Mouse (Mus musculus): Measurements from ENCODE around the gene Ppp1r27. TPM values are rescaled to one million over a fixed set of nuclear protein-coding genes. Genes with fewer than 3 reads are reported as not detected.
A peak's percentile ranks its signal among the peaks of the same experiment; 100 is the strongest.

The Ppp1r27 gene
- polyA plus RNA-seq, 1 experiment = 1.0 TPM

GRCm38 (mm10) chr11:120548214-120548613 is 2.7 kb downstream of the Ppp1r27 start:
- Histone ChIP-seq H3K36me3 (ENCODE audit: control insufficient read depth, insufficient read depth) (peaks cover 5% of the 10 kb centered on the region), H3K4me3 (peak overlapping the region; percentile 75), H3ac (ENCODE audit: control insufficient read depth, insufficient read length) (peak overlapping the region; percentile 63), H3K27me3 (ENCODE audit: control insufficient read depth, insufficient read depth, insufficient read length) (no peaks in the 10 kb centered on the region), H3K79me2 (ENCODE audit: control insufficient read depth, insufficient read depth) (peaks cover 33% of the 10 kb centered on the region), H3K4me2 (ENCODE audit: low read depth) (peak overlapping the region; percentile 77)
- TF ChIP-seq TCF12 (IDR thresholded peaks at IDR 0.05; ENCODE audit: insufficient read depth, poor library complexity, severe bottlenecking) (no peak), E2F4 (IDR thresholded peaks at IDR 0.05; ENCODE audit: insufficient read depth) (no peak), POLR2AphosphoS2 (IDR thresholded peaks at IDR 0.05; ENCODE audit: insufficient read length, low read depth) (peak; percentile 22)

- peak overlapping the region; percentile 77 for H3K4me2 ChIP-seq (ENCODE audit: low read depth)
- H3K4me3 ChIP-seq = no peak overlapping the region
- H3ac ChIP-seq (ENCODE audit: control insufficient read depth, insufficient read length) = no peak overlapping the region
- peaks cover 9% of the 10 kb centered on the region for H3K36me3 ChIP-seq (ENCODE audit: control insufficient read depth, insufficient read depth)
- H3K27me3 ChIP-seq (ENCODE audit: control insufficient read depth, insufficient read depth, insufficient read length) = no peaks in the 10 kb centered on the region
- TF ChIP-seq CEBPB (IDR thresholded peaks at IDR 0.05; ENCODE audit: insufficient read depth, poor library complexity, severe bottlenecking) (no peak), POLR2AphosphoS2 (IDR thresholded peaks at IDR 0.05; ENCODE audit: insufficient read length, low read depth) (no peak), TCF12 (IDR thresholded peaks at IDR 0.05; ENCODE audit: insufficient read depth, poor library complexity, severe bottlenecking) (no peak), TCF3 (IDR thresholded peaks at IDR 0.05; ENCODE audit: insufficient read length, low read depth) (no peak), POLR2A (IDR thresholded peaks at IDR 0.05; ENCODE audit: insufficient read length, low read depth) (no peak), MAX (IDR thresholded peaks at IDR 0.05; ENCODE audit: low read depth) (no peak), E2F4 (IDR thresholded peaks at IDR 0.05; ENCODE audit: insufficient read depth) (no peak), MYOG (IDR thresholded peaks at IDR 0.05; ENCODE audit: control insufficient read depth in 1 of 3, insufficient read depth in 1 of 3, insufficient read length in 2 of 3, low read depth in 2 of 3) (no peak), REST (IDR thresholded peaks at IDR 0.05; ENCODE audit: insufficient read depth, insufficient read length) (no peak), SRF (IDR thresholded peaks at IDR 0.05; ENCODE audit: control insufficient read depth, insufficient read length, low read depth) (no peak), MYOD1 (IDR thresholded peaks at IDR 0.05; ENCODE audit: control insufficient read depth in 1 of 3, insufficient read length in 2 of 3, low read depth in 2 of 3) (no peak), USF1 (IDR thresholded peaks at IDR 0.05; ENCODE audit: low read depth) (no peak)
- H3K79me2 ChIP-seq (ENCODE audit: control insufficient read depth, insufficient read depth) = peaks cover 33% of the 10 kb centered on the region
Measured at GRCm38 (mm10) chr11:120547469-120547868, 3.5 kb downstream of the Ppp1r27 start.

GRCm38 (mm10) chr11:120545964-120546363 is 5.0 kb downstream of the Ppp1r27 start:
- H3ac ChIP-seq (ENCODE audit: control insufficient read depth, insufficient read length) = no peak overlapping the region
- H3K27me3 ChIP-seq (ENCODE audit: control insufficient read depth, insufficient read depth, insufficient read length) = no peaks in the 10 kb centered on the region
- no peak for TF ChIP-seq TCF3 (IDR thresholded peaks at IDR 0.05; ENCODE audit: insufficient read length, low read depth)
- no peak for TF ChIP-seq TCF12 (IDR thresholded peaks at IDR 0.05; ENCODE audit: insufficient read depth, poor library complexity, severe bottlenecking)
- no peak for TF ChIP-seq USF1 (IDR thresholded peaks at IDR 0.05; ENCODE audit: low read depth)
- TF ChIP-seq POLR2A (IDR thresholded peaks at IDR 0.05; ENCODE audit: insufficient read length, low read depth) = no peak
- TF ChIP-seq MYOD1 (IDR thresholded peaks at IDR 0.05; ENCODE audit: control insufficient read depth in 1 of 3, insufficient read length in 2 of 3, low read depth in 2 of 3) = no peak
- no peak for TF ChIP-seq MAX (IDR thresholded peaks at IDR 0.05; ENCODE audit: low read depth)
- TF ChIP-seq E2F4 (IDR thresholded peaks at IDR 0.05; ENCODE audit: insufficient read depth) = no peak
- no peak for TF ChIP-seq POLR2AphosphoS2 (IDR thresholded peaks at IDR 0.05; ENCODE audit: insufficient read length, low read depth)
- TF ChIP-seq SRF (IDR thresholded peaks at IDR 0.05; ENCODE audit: control insufficient read depth, insufficient read length, low read depth) = no peak
- no peak for TF ChIP-seq MYOG (IDR thresholded peaks at IDR 0.05; ENCODE audit: control insufficient read depth in 1 of 3, insufficient read depth in 1 of 3, insufficient read length in 2 of 3, low read depth in 2 of 3)
- no peak for TF ChIP-seq CEBPB (IDR thresholded peaks at IDR 0.05; ENCODE audit: insufficient read depth, poor library complexity, severe bottlenecking)
- TF ChIP-seq REST (IDR thresholded peaks at IDR 0.05; ENCODE audit: insufficient read depth, insufficient read length) = no peak
- H3K79me2 ChIP-seq (ENCODE audit: control insufficient read depth, insufficient read depth) = peaks cover 33% of the 10 kb centered on the region
- peaks cover 9% of the 10 kb centered on the region for H3K36me3 ChIP-seq (ENCODE audit: control insufficient read depth, insufficient read depth)
- H3K4me2 ChIP-seq (ENCODE audit: low read depth) = no peak overlapping the region
- no peak overlapping the region for H3K4me3 ChIP-seq

- peaks cover 16% of the 10 kb centered on the region for H3K79me2 ChIP-seq (ENCODE audit: control insufficient read depth, insufficient read depth)
- H3K36me3 ChIP-seq (ENCODE audit: control insufficient read depth, insufficient read depth) = peaks cover 9% of the 10 kb centered on the region
- no peak overlapping the region for H3K4me3 ChIP-seq
- H3K27me3 ChIP-seq (ENCODE audit: control insufficient read depth, insufficient read depth, insufficient read length) = peaks cover 3% of the 10 kb centered on the region
- no peak overlapping the region for H3K4me2 ChIP-seq (ENCODE audit: low read depth)
- H3ac ChIP-seq (ENCODE audit: control insufficient read depth, insufficient read length) = no peak overlapping the region
- TF ChIP-seq POLR2AphosphoS2 (IDR thresholded peaks at IDR 0.05; ENCODE audit: insufficient read length, low read depth) (no peak), E2F4 (IDR thresholded peaks at IDR 0.05; ENCODE audit: insufficient read depth) (no peak), POLR2A (IDR thresholded peaks at IDR 0.05; ENCODE audit: insufficient read length, low read depth) (no peak), TCF12 (IDR thresholded peaks at IDR 0.05; ENCODE audit: insufficient read depth, poor library complexity, severe bottlenecking) (no peak), MYOD1 (IDR thresholded peaks at IDR 0.05; ENCODE audit: control insufficient read depth in 1 of 3, insufficient read length in 2 of 3, low read depth in 2 of 3) (no peak), SRF (IDR thresholded peaks at IDR 0.05; ENCODE audit: control insufficient read depth, insufficient read length, low read depth) (no peak), USF1 (IDR thresholded peaks at IDR 0.05; ENCODE audit: low read depth) (no peak), MAX (IDR thresholded peaks at IDR 0.05; ENCODE audit: low read depth) (no peak), CEBPB (IDR thresholded peaks at IDR 0.05; ENCODE audit: insufficient read depth, poor library complexity, severe bottlenecking) (no peak), MYOG (IDR thresholded peaks at IDR 0.05; ENCODE audit: control insufficient read depth in 1 of 3, insufficient read depth in 1 of 3, insufficient read length in 2 of 3, low read depth in 2 of 3) (no peak), TCF3 (IDR thresholded peaks at IDR 0.05; ENCODE audit: insufficient read length, low read depth) (no peak), REST (IDR thresholded peaks at IDR 0.05; ENCODE audit: insufficient read depth, insufficient read length) (no peak)
Measured at GRCm38 (mm10) chr11:120542376-120542775, 8.6 kb downstream of the Ppp1r27 start.

GRCm38 (mm10) chr11:120541907-120542306 is 9.0 kb downstream of the Ppp1r27 start:
- TF ChIP-seq POLR2AphosphoS2 (IDR thresholded peaks at IDR 0.05; ENCODE audit: insufficient read length, low read depth) (peak; percentile 78), USF1 (IDR thresholded peaks at IDR 0.05; ENCODE audit: low read depth) (no peak), MAX (IDR thresholded peaks at IDR 0.05; ENCODE audit: low read depth) (no peak), MYOG (IDR thresholded peaks at IDR 0.05; ENCODE audit: control insufficient read depth in 1 of 3, insufficient read depth in 1 of 3, insufficient read length in 2 of 3, low read depth in 2 of 3) (no peak), MYOD1 (IDR thresholded peaks at IDR 0.05; ENCODE audit: control insufficient read depth in 1 of 3, insufficient read length in 2 of 3, low read depth in 2 of 3) (no peak), E2F4 (IDR thresholded peaks at IDR 0.05; ENCODE audit: insufficient read depth) (no peak)
- Histone ChIP-seq H3K4me3 (no peak overlapping the region), H3K4me2 (ENCODE audit: low read depth) (no peak overlapping the region), H3ac (ENCODE audit: control insufficient read depth, insufficient read length) (no peak overlapping the region), H3K36me3 (ENCODE audit: control insufficient read depth, insufficient read depth) (peaks cover 9% of the 10 kb centered on the region), H3K27me3 (ENCODE audit: control insufficient read depth, insufficient read depth, insufficient read length) (peaks cover 7% of the 10 kb centered on the region), H3K79me2 (ENCODE audit: control insufficient read depth, insufficient read depth) (peaks cover 12% of the 10 kb centered on the region)

All from myocyte (in vitro differentiated cells).